Mouse (Mus musculus): Measurements from ENCODE around the gene Sdc4.

The Sdc4 gene

GRCm38 (mm10) chr2:164449341-164450042, 5.8 kb upstream of the Sdc4 start:
- no peak for DNase-seq

GRCm38 (mm10) chr2:164448921-164449320, 5.2 kb upstream of the Sdc4 start:
- DNase-seq = no peak

GRCm38 (mm10) chr2:164448140-164448539, 4.5 kb upstream of the Sdc4 start:
- no peak for DNase-seq

GRCm38 (mm10) chr2:164446086-164446469, 2.4 kb upstream of the Sdc4 start:
- peak in 1 of 2 experiments; percentile 43 for DNase-seq

- no peak for DNase-seq
Measured at GRCm38 (mm10) chr2:164445399-164446085, 1.9 kb upstream of the Sdc4 start.

GRCm38 (mm10) chr2:164444701-164445100, 1.0 kb upstream of the Sdc4 start:
- DNase-seq = no peak

GRCm38 (mm10) chr2:164443051-164443437, 643 bp downstream of the Sdc4 start:
- peak; percentile 93 for DNase-seq

GRCm38 (mm10) chr2:164442315-164443050, 1.2 kb downstream of the Sdc4 start:
- peak; percentile 47 to 48 for DNase-seq

GRCm38 (mm10) chr2:164441731-164442130, 2.0 kb downstream of the Sdc4 start:
- DNase-seq = no peak

- DNase-seq = peak; percentile 61 to 66
Measured at GRCm38 (mm10) chr2:164441155-164441554, 2.5 kb downstream of the Sdc4 start.

- DNase-seq = peak in 1 of 2 experiments; percentile 41
Measured at GRCm38 (mm10) chr2:164440314-164440713, 3.4 kb downstream of the Sdc4 start.

- DNase-seq = no peak
Measured at GRCm38 (mm10) chr2:164439001-164439421, 4.7 kb downstream of the Sdc4 start.

GRCm38 (mm10) chr2:164438257-164438656, 5.4 kb downstream of the Sdc4 start:
- DNase-seq = peak in 1 of 2 experiments; percentile 38

- DNase-seq = peak; percentile 86 to 88
Measured at GRCm38 (mm10) chr2:164437710-164438109, 6.0 kb downstream of the Sdc4 start.

- peak; percentile 79 to 88 for DNase-seq
Measured at GRCm38 (mm10) chr2:164436961-164437360, 6.7 kb downstream of the Sdc4 start.

- DNase-seq = peak in 1 of 2 experiments; percentile 46
Measured at GRCm38 (mm10) chr2:164436215-164436913, 7.3 kb downstream of the Sdc4 start.

- DNase-seq = peak in 1 of 2 experiments; percentile 75
Measured at GRCm38 (mm10) chr2:164435216-164436090, 8.2 kb downstream of the Sdc4 start.

GRCm38 (mm10) chr2:164434681-164435080, 9.0 kb downstream of the Sdc4 start:
- peak; percentile 48 to 70 for DNase-seq

- peak in 1 of 2 experiments; percentile 52 for DNase-seq
Measured at GRCm38 (mm10) chr2:164433278-164433895, 10.3 kb downstream of the Sdc4 start.

- peak; percentile 58 to 66 for DNase-seq
Measured at GRCm38 (mm10) chr2:164432541-164433191, 11.0 kb downstream of the Sdc4 start.
